Mouse (Mus musculus): ENCODE results near the gene Ankfn1.

Gene Ankfn1

GRCm38 (mm10) chr11:89777431-89777830 lies at the start of gene Ankfn1:
Gene Ankfn1, minus strand, starts transcription at chr11:89777653.
- no peak for DNase-seq (ENCODE audit: low spot score in 2 of 2)

GRCm38 (mm10) chr11:89823661-89824446 lies 46.4 kb upstream of the Ankfn1 start:
- DNase-seq (ENCODE audit: low spot score in 2 of 2), result no peak

- no peak for DNase-seq (ENCODE audit: low spot score in 2 of 2)
These were observed 41.1 kb upstream of the Ankfn1 start for GRCm38 (mm10) chr11:89818594-89818993.

GRCm38 (mm10) chr11:89811403-89811802 lies 34.0 kb upstream of the Ankfn1 start:
- no peak for DNase-seq (ENCODE audit: low spot score in 2 of 2)

GRCm38 (mm10) chr11:89807998-89808397 lies 30.5 kb upstream of the Ankfn1 start:
- no peak for DNase-seq (ENCODE audit: low spot score in 2 of 2)

GRCm38 (mm10) chr11:89804822-89805221 lies 27.4 kb upstream of the Ankfn1 start:
- DNase-seq (ENCODE audit: low spot score in 2 of 2), result no peak

GRCm38 (mm10) chr11:89803974-89804373 lies 26.5 kb upstream of the Ankfn1 start:
- no peak for DNase-seq (ENCODE audit: low spot score in 2 of 2)

GRCm38 (mm10) chr11:89792709-89793108 lies 15.3 kb upstream of the Ankfn1 start:
- no peak for DNase-seq (ENCODE audit: low spot score in 2 of 2)

GRCm38 (mm10) chr11:89776070-89776469 lies 1.4 kb downstream of the Ankfn1 start:
- no peak for DNase-seq (ENCODE audit: low spot score in 2 of 2)

- DNase-seq (ENCODE audit: low spot score in 2 of 2), result no peak
These were observed 2.5 kb downstream of the Ankfn1 start for GRCm38 (mm10) chr11:89774913-89775312.

- no peak for DNase-seq (ENCODE audit: low spot score in 2 of 2)
These were observed 4.5 kb downstream of the Ankfn1 start for GRCm38 (mm10) chr11:89772941-89773340.

GRCm38 (mm10) chr11:89765770-89766148 lies 11.7 kb downstream of the Ankfn1 start:
- DNase-seq (ENCODE audit: low spot score in 2 of 2), result no peak

- no peak for DNase-seq (ENCODE audit: low spot score in 2 of 2)
These were observed 12.3 kb downstream of the Ankfn1 start for GRCm38 (mm10) chr11:89765014-89765769.

GRCm38 (mm10) chr11:89733973-89734693 lies 43.3 kb downstream of the Ankfn1 start:
- no peak for DNase-seq (ENCODE audit: low spot score in 2 of 2)

- DNase-seq (ENCODE audit: low spot score in 2 of 2), result no peak
These were observed 43.9 kb downstream of the Ankfn1 start for GRCm38 (mm10) chr11:89733526-89733925.

- peak; percentile 61 to 62 for DNase-seq (ENCODE audit: low spot score in 2 of 2)
These were observed 56.6 kb downstream of the Ankfn1 start for GRCm38 (mm10) chr11:89720847-89721246.

GRCm38 (mm10) chr11:89718491-89718982 lies 58.9 kb downstream of the Ankfn1 start:
- DNase-seq (ENCODE audit: low spot score in 2 of 2), result no peak

GRCm38 (mm10) chr11:89716351-89716750 lies 61.1 kb downstream of the Ankfn1 start:
- DNase-seq (ENCODE audit: low spot score in 2 of 2), result no peak

GRCm38 (mm10) chr11:89708526-89708925 lies 68.9 kb downstream of the Ankfn1 start:
- DNase-seq (ENCODE audit: low spot score in 2 of 2), result no peak

GRCm38 (mm10) chr11:89696431-89697403 lies 80.7 kb downstream of the Ankfn1 start:
- DNase-seq (ENCODE audit: low spot score in 2 of 2), result peak in 1 of 2 experiments; percentile 3

- no peak for DNase-seq (ENCODE audit: low spot score in 2 of 2)
These were observed 83.8 kb downstream of the Ankfn1 start for GRCm38 (mm10) chr11:89693686-89694085.
